Mouse (Mus musculus) gastrocnemius, adult 8-10 months (tissue): Measurements from ENCODE around the gene Dag1. TPM values are rescaled to one million over a fixed set of nuclear protein-coding genes. Genes with fewer than 3 reads are reported as not detected.
A peak's percentile ranks its signal among the peaks of the same experiment; 100 is the strongest.
"Not testable (repeated sequence)": the region's sequence is repeated elsewhere in the genome, so short reads cannot be mapped to it uniquely, and the experiment has no call there.

ENCODE experiments used
- DNase-seq, 2 experiments: peaks; one replicate each; pipeline ENCODE4 v3.0.0; 2022; ENCODE audit warnings: low spot score in 2 of 2
- total RNA-seq, 4 experiments: library from RNA; stranded (reverse); gene quantifications; 2 replicates each; pipeline ENCODE4 v1.2.4; 2022

Gene Dag1
- total RNA-seq, 4 experiments from 2014 or later = 159 to 203 (median 172) TPM

- no peak for DNase-seq
These were observed 10.9 kb upstream of the Dag1 start for GRCm38 (mm10) chr9:108274476-108275330.

DNA sequence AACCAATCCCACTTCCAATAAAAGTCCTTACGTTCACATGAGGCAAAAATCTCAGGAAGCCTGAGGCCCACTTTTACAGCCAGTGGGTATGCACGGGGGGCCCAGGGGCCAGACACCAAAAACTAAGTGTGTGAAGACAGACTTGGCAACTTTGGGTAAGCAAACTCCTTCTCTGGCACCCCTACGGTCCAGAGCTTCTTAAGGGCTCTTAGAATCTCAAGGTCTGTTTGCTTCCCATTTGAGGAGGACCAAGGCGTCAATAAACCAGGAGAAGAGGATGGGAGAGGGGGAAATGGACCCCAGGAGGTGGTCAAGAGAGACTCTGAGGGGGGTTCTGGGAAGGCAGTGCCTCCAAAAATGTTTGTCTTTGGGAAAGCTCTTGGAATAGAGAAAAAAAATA, 9.7 kb upstream of the Dag1 start:
- DNase-seq = no peak

- no peak for DNase-seq
These were observed 8.9 kb upstream of the Dag1 start for GRCm38 (mm10) chr9:108272691-108273090.

GRCm38 (mm10) chr9:108271941-108272340, 8.2 kb upstream of the Dag1 start:
- no peak for DNase-seq

DNA sequence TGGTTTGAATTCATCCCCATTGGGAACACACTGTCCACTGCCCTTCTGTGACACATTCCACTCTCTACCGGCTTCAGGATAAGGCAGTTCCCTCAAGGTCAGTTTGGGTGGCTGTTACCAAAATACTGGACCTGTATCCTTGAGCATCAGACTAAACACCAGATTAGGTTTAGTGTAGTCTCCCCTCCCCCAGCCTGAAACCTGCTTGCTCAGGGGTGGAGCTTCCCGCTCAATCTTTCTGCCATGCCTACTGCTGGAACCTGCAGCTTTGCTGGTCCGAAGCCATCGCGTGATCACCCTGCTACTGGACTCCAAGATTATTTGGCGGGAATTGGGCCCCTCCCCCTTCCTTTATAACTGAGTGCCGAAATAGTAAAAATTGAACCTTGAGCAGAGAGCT, 4.9 kb upstream of the Dag1 start:
- not testable (repeated sequence) for DNase-seq

DNA sequence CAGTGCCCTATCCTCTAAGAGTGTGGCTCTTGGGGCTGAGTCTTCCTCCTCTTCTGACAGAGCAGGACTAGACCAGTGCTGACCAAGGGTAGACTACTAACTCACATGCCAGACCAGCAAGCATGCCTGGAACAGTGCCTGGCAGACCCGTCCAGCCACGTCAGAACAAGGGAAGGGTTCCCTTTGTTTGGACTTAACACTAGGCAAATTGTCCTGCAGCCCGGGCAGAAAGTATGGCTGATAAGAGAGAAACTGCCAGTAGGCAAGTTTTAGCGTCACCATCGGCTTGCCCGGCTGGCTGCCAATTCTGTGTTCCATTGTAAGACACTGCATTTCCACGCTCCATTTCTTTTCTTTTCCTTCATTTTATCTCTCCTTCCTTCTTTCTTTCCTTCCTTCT, 3.9 kb upstream of the Dag1 start:
- no peak for DNase-seq

- no peak for DNase-seq
These were observed 2.6 kb upstream of the Dag1 start for GRCm38 (mm10) chr9:108266261-108266935.

DNA sequence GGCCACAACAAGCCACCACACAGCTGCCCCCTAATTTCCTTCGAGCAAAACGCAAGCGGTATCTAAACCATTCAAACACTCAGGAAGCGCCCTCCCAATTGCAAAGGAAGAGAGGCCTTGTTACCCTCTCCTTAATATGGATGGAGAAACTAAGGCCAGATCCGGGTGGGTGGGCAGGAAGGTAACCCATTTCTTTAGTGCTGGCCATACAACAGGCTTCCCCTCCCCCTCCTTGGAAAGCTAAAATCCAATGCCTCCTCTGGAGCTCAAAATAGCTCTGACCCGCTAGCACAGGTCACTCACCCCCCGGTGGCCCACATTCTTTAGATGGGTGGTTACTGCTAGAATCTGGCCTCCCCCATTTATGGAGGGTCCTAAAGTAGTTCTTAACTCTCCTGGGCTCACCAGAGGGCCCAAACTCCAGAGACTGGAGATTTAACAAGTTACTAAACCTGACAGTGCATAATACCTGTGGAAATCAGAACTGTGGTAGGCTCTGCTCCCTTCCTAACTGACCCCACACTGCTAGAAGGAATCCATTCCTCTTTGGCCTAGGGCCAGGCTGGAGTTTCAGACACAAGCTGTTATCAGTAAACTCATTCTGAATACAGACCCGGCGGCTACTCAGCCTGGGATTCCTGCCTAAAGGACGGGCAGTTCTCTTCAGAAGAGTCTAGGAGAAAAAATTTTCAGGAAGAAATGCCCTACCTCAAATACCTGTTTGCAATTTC, 598 bp upstream of the Dag1 start:
- DNase-seq = peak; percentile 44 to 51

- DNase-seq = peak in 1 of 2 experiments; percentile 37
These were observed 552 bp downstream of the Dag1 start for GRCm38 (mm10) chr9:108263131-108263681.

DNA sequence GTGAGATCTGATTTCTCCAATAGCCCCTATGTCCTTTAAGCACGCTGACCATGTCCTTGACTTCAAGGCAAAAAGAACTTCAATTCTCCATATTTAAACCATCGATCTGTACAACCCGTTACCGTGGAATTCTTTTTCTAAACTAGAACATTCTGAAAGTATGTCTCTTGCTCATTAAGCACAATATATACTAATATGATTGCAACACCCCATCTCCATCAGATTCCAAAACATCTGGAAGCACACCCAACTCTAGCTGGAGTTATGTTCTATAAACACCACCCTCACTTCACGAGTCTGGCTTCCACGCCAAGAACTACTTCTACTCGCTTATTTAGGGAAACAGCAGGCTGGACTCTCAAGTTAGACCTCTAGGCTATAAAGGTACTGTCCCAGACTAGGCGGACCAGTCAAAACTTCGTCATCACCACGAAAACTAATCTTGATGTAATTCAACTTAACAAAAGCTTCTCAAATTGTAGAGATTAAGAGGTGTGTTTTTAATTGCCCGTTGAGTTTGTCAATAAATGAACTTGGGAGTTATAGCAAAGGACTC, 1.2 kb downstream of the Dag1 start:
- peak; percentile 35 to 43 for DNase-seq

DNA sequence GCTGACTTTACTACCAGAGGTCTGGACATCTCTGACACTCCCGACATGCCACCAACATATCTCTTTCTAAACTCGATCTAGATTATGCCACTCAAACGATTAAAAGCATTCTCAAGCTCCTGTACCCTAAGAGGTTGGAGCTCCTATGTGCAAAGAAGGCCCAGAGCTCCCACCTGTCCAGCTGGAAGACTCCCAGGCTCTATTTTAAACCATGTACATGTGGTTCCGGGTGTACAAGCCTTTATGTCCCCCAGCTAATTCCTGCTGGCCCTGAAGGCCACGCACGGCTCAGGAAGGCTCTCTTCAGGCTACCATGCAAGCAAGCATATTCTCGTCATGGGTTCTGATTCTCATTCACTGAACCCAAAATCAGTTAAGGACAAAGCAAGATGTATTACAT, 1.9 kb downstream of the Dag1 start:
- DNase-seq = peak; percentile 39 to 40

DNA sequence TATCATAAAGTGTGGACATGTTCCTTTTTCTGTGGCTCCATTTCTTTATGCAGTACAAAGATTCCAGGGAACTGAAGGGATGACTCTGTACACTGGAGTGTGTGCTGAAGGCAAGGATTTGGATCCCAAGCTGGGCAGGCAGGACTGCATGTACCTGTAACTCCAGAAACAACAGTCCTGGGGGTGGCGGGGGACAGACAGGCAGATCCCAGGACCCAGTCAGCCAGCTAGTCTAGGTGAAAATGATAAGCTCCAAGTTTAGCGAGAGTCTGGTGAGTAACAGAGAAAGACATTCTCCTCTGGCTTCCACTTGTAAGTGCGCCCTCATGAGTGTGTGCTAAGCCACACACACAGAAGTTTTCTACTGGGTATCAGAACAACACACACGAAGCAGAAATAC, 3.2 kb downstream of the Dag1 start:
- no peak for DNase-seq

DNA sequence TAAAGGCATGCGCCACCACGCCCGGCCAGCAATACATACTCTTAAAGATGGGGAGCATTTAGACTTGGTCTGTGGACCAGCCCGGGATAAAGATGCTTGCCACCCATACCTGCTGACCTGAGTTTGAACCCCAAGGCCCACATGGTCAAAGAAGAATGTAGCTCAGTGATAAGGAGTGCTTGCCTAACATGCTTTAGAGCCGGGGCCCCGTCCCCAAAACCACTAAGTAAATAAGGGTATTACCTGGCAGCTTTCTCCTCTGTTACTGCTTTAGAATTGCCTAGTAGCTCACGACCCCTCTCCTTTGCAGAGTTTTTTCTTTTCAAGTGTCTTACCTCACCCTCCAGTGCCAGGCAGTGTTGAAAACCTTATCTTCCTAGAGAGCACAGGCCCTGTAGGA, 11.0 kb downstream of the Dag1 start:
- DNase-seq = no peak

DNA sequence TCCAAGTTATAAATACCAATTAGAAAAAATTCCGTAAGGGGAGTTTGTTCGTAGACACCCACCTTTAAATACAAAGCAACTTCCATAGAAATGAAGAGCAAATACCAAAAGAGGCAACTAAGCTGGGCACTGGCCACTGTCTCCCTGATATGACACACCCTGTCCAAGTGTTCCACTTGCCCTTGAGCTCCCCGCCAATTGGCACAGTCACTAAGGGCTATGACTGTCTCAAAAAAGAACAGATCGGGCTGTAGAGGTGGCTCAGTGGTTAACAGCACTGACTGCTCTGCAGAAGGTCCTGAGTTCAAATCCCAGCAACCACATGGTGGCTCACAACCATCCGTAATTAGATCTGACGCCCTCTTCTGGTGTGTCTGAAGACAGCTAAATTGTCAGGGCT, 11.9 kb downstream of the Dag1 start:
- peak; percentile 38 to 59 for DNase-seq

DNA sequence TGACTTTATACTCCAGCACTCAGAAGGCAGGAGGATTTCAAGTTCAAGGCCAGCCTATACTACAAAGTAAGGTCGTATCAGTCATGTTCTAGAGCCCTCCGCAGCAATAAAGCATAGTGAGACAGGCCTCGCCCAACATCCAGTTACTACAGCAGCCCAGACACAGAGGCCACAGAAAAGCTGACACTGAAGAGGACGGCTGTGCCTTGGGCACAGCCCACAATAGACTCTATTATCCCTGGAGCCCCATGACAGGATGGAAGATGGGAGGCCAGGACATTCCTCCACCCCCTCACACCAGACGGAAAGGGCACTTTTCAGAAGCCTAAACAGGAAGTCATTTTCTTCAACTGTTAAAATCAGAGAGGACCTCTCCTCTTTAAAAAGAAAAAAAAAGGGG, 14.8 kb downstream of the Dag1 start:
- DNase-seq = no peak

- DNase-seq = no peak
These were observed 18.8 kb downstream of the Dag1 start for GRCm38 (mm10) chr9:108244984-108245383.

DNA sequence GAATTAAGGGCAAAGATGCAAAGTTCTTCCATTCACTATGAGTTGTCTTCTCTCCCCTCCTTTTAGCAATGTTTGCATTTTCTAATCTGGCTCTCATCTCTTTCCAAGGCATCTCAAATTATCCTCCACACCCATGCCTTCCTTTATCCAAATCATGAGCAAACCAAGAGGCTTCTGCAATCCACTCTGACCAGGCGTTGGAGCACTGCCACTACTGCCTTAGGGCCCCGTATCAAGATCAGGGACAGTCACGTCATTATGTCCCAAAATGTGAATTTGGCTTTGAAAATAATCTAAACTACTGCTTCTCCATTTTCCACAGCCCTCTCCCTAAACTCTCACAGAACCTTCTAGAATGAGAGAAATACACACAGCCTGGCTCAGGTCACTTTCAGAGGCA, 19.2 kb downstream of the Dag1 start:
- DNase-seq = no peak

GRCm38 (mm10) chr9:108239951-108240350, 23.8 kb downstream of the Dag1 start:
- DNase-seq = no peak

- DNase-seq = no peak
These were observed 24.9 kb downstream of the Dag1 start for GRCm38 (mm10) chr9:108238831-108239230.

- DNase-seq = no peak
These were observed 25.4 kb downstream of the Dag1 start for GRCm38 (mm10) chr9:108238402-108238801.

DNA sequence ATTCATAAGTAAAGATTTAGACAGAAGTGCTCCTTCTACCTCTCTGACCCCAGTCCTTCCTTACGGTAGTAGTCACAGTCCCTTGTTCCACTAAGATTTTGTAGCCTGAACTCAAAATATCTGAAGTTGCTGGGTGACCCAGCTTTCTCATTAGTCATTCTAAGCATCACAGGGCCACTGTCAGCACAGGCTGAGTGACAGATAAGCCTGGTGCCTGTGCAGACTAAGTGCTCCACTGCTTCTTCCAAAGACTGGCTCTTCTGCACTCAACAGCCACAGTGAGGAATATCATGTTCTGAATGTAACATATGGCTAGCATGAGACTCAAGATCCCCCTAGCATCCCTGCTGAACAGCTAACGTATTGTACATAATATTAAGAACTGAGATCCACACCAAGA, 29.1 kb downstream of the Dag1 start:
- no peak for DNase-seq

DNA sequence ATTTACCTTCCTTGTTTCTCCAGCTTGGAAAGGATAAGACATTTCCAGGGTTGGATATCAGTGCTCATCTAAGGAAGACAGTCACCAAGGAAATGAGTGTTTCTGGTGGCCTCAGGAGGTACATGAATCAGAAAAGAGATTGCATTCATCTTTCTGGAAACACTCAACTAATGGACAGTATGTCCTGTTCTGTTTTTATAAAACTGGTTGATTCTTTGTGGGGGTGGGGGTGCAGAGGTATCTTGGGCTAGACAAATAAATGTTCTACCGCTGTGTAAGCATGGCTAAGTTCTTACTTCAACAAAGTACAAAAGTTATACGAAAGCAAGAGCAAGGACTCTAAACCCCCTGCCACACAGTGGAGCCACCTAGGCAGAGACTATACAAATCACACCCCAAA, 30.9 kb downstream of the Dag1 start:
- no peak for DNase-seq
